Mouse (Mus musculus) large intestine, adult 2 months (tissue): ENCODE results near the gene Tcf23. TPM values are rescaled to one million over a fixed set of nuclear protein-coding genes. Genes with fewer than 3 reads are reported as not detected.
A peak's percentile ranks its signal among the peaks of the same experiment; 100 is the strongest.

Source experiments
- DNase-seq: peaks from one replicate; pipeline ENCODE4 v3.0.0-alpha.2; 2012; ENCODE audit warnings: low read depth, low spot score
- WGBS: fragments of 180-500 bp; shearing (Covaris S2); methylation state at CpG from one replicate; pipeline ENCODE4 v1.1.7; 2018; 5-methylcytosine and 5-hydroxymethylcytosine counted together
- polyA plus RNA-seq: library from polyadenylated mRNA; depleted of rRNA; stranded (reverse); fragments of >200 nt; gene quantifications from 2 replicates; pipeline ENCODE4 v1.2.3, GENCODE M21; 2012; rRNA removed

Tcf23 gene
- 0.33 and 0.62 TPM in 2 replicates for polyA plus RNA-seq

GRCm38 (mm10) chr5:30968416-30968815, at the start of gene Tcf23:
Gene Tcf23, plus strand, starts transcription at chr5:30968662.
- WGBS: 63% methylated on average over 8 of the region's 8 CpGs
- no peak for DNase-seq

- WGBS: 86% methylated on average over 8 of the region's 8 CpGs
These were observed 49.8 kb upstream of the Tcf23 start for GRCm38 (mm10) chr5:30918691-30919090.

GRCm38 (mm10) chr5:30919831-30920614, 48.4 kb upstream of the Tcf23 start:
- WGBS: 63% methylated on average over 11 of the region's 11 CpGs
- no peak for DNase-seq

More at GRCm38 (mm10) chr5:30918691-30919090, 49.8 kb upstream of the Tcf23 start:
- no peak for DNase-seq

DNA sequence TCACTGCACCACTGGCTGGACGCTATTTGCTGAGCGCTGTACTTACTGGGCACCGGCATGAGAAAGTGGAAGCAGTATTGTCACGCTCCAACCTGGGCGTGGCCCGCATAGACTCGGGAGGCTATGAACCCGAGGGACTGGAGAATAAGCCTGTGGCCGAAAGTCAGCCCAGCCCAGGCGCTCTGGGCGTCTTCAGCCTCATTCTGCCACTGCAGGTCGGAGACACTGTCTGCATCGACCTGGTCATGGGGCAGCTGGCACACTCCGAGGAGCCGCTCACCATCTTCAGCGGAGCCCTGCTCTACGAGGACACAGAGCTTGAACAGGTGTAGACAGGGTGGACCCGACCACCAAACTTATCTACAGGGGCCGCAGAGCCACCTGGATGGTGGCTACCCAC, 47.8 kb upstream of the Tcf23 start:
- WGBS: 26% methylated on average over 19 of the region's 19 CpGs
- DNase-seq: no peak

- 2% methylated on average over 38 of the region's 40 CpGs for WGBS
These were observed 47.0 kb upstream of the Tcf23 start, which contains the start of gene Khk for GRCm38 (mm10) chr5:30921256-30922033. Gene Khk, plus strand, starts transcription at chr5:30921431.

GRCm38 (mm10) chr5:30922581-30923041, 45.9 kb upstream of the Tcf23 start:
- WGBS: 62% methylated on average over 10 of the region's 10 CpGs
- no peak for DNase-seq

More at GRCm38 (mm10) chr5:30921256-30922033, 47.0 kb upstream of the Tcf23 start, which contains the start of gene Khk:
- DNase-seq: peak; percentile 67

- WGBS: 75% methylated on average over 6 of the region's 6 CpGs
- DNase-seq: no peak
These were observed 45.3 kb upstream of the Tcf23 start for GRCm38 (mm10) chr5:30923119-30923518.

DNA sequence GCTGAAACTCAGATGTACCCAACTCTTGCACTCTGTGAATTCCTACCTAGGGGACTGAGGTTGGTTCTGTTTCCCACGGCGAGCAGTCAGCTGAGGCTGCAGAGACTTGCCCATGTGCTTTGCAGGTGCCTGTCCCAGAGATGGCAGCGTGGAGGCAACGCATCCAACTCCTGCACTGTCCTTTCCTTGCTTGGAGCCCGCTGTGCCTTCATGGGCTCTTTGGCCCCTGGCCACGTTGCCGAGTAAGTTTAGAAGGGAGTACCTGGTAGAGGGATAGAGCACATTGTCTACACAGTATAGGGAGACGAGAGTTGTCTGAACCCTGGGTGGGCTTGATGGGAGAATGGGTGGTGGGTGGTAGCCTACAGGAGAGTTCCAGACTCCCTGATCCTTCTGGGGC, 43.8 kb upstream of the Tcf23 start:
- DNase-seq: no peak

GRCm38 (mm10) chr5:30925217-30925616, 43.2 kb upstream of the Tcf23 start:
- no peak for DNase-seq
- 71% methylated on average over 5 of the region's 5 CpGs for WGBS

More for the DNA sequence above, 43.8 kb upstream of the Tcf23 start:
- WGBS: 85% methylated on average over 8 of the region's 8 CpGs

- WGBS: 59% methylated on average over 2 of the region's 2 CpGs
- DNase-seq: no peak
These were observed 42.4 kb upstream of the Tcf23 start for GRCm38 (mm10) chr5:30926073-30926472.

GRCm38 (mm10) chr5:30927945-30928529, 40.4 kb upstream of the Tcf23 start:
- whole genome bisulfite sequencing: 45% methylated on average over 7 of the region's 7 CpGs
- DNase-seq: no peak

GRCm38 (mm10) chr5:30930121-30930520, 38.3 kb upstream of the Tcf23 start:
- no peak for DNase-seq
- WGBS: 15% methylated on average over 4 of the region's 4 CpGs

DNA sequence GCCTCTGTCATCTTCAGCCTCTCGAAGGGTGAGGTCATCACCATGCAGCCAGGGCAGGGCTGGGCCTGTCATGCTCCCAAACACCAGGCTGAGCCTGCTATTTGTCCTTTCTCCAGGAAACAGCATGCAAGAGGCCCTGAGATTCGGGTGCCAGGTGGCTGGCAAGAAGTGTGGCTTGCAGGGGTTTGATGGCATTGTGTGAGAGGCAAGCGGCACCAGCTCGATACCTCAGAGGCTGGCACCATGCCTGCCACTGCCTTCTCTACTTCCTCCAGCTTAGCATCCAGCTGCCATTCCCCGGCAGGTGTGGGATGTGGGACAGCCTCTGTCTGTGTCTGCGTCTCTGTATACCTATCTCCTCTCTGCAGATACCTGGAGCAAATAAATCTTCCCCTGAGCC, 37.6 kb upstream of the Tcf23 start:
- no peak for DNase-seq
- WGBS: 35% methylated on average over 6 of the region's 6 CpGs

GRCm38 (mm10) chr5:30931378-30931777, 37.1 kb upstream of the Tcf23 start:
- DNase-seq: no peak
- 76% methylated on average over 4 of the region's 4 CpGs for WGBS

DNA sequence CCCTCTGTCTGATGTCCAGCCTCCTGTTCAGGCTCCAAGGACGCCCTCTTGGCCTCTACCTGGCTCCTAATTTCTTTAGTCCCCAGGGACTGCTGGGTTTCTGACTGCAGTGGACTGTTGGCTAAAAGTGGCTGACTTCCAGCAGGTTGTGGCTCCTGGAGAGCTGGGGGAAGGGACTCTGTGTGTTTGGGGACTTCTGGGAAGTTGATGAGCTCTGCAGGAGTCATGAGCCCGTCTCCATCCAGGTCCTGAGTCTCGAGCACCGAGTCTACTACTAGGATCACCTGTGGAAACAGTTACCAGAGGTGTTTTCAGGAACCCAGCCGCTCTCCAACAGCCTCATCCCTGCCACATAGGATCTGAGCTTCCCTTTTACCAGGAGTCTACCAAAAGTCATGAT, 34.8 kb upstream of the Tcf23 start:
- no peak for DNase-seq
- WGBS: 81% methylated on average over 5 of the region's 5 CpGs

DNA sequence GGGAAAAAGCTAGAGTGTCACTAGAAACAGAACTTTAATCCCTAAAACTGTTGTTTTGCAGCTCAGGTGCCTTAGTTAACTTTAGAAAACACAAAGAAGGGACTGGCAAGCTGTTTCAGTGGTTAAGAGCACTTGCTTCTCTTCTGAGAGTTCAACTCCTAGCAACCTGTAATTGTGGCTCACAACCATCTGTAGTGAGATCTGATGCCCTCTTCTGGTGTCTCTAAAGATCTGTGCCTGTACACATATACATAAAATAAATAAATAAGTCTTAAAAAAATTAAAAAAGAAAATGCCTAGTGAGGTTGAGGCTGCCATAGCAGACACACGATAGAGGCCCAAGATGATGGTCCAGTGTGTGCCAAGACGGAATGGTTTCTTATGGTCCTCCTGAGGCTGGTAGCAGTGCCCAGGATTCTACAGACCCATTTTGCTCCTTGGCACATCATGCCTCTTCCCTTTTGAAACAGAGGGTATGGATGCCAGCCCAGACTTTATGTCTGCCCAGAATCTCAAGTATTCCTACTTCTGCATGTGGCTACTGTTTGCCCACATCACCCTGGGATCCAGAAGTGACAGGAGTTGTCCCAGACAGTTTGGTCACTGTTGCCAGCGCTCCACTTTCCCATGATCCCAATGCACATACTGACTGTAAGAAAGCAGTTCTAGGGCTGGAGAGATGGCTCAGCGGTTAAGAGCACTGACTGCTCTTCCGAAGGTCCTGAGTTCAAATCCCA, 33.6 kb upstream of the Tcf23 start:
- no peak for DNase-seq
- WGBS: 96% methylated on average over 5 of the region's 5 CpGs

- WGBS: 72% methylated on average over 2 of the region's 2 CpGs
- DNase-seq: no peak
These were observed 25.5 kb upstream of the Tcf23 start for GRCm38 (mm10) chr5:30943004-30943403.

- WGBS: 79% methylated on average over 6 of the region's 6 CpGs
- no peak for DNase-seq
These were observed 24.1 kb upstream of the Tcf23 start for GRCm38 (mm10) chr5:30944344-30944743.

- DNase-seq: no peak
- 5% methylated on average over 44 of the region's 44 CpGs for WGBS
These were observed 23.3 kb upstream of the Tcf23 start, which contains the start of gene Cgref1 for GRCm38 (mm10) chr5:30944956-30945781. Gene Cgref1, minus strand, starts transcription at chr5:30945591.
